Mouse (Mus musculus): Measurements from ENCODE around the gene Galnt10. TPM values are rescaled to one million over a fixed set of nuclear protein-coding genes. Genes with fewer than 3 reads are reported as not detected.
A peak's percentile ranks its signal among the peaks of the same experiment; 100 is the strongest.

Gene Galnt10
- polyA plus RNA-seq, 1 experiment: 37.0 TPM

DNA sequence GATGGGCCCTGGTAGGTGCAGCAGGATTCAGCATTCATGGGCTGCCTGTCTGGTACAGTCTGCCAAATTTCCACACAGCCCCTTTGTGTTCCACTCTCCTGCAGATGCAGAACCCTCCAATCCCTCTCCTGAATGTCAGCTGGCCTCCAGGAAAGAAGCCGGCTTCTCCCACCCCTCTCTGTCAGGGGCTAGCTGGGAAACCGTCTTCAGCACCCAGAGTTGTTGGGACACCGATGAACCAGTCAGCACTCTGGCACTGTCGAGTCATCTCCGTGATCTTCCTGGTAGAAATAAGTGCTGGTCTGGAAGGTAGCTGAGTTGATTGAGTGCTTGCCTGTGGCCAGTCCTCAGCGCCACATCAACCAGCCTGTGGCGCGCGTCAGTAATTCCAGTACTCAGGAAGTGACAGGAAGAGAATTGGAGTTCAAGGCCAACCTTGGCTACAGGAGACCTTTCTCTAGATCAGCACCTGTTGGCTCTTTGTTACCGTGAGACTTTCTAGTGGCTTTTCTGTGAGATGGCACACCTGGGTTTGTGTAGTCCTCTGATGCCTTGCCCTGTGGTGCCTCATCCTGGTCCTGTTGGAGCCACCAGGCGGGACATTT, 3.1 kb downstream of the Galnt10 start:
- H3K4me1 ChIP-seq (ENCODE audit: control insufficient read depth, insufficient read depth, insufficient read length, low read length): peaks cover 17% of the 10 kb centered on the region
- H3K27me3 ChIP-seq (ENCODE audit: control insufficient read depth, insufficient read depth, low read length): no peaks in the 10 kb centered on the region
- no peak overlapping the region for H3K27ac ChIP-seq (ENCODE audit: insufficient read depth, low read depth, low read length)
- 92% methylated on average over 11 of the region's 11 CpGs for WGBS
- no peak for TF ChIP-seq POLR2A (IDR thresholded peaks at IDR 0.05; ENCODE audit: low read depth, low read length)
- no peak for TF ChIP-seq CTCF (IDR thresholded peaks at IDR 0.05; ENCODE audit: extremely low read depth, insufficient read length, insufficient replicate concordance, low read depth, low read length)
- H3K36me3 ChIP-seq (ENCODE audit: control insufficient read depth, insufficient read depth, low read length): peaks cover 2% of the 10 kb centered on the region; the same call in 1 of the 2 replicates
- H3K4me3 ChIP-seq (ENCODE audit: low read depth, low read length): no peak overlapping the region

DNA sequence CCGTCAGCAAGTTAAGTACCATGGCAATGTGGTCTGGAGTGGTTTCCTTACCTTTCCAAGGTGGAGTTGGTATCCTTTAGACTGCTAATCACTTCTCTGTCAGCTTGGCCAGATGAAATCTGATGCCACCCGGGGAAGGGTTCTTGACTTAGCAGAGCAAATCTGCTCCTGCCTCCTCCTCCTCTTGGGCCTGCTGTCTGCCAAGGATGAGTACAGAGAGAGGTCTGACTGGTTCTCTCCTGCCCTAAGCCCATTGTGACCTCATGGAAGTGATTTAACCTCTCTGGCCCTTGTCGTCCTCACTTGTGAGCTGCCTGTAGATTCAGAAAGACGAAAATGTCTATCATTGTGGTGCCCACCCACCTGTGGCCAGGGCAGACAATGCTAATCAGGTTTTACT, 4.0 kb downstream of the Galnt10 start:
- WGBS: 81% methylated on average over 4 of the region's 4 CpGs
- Histone ChIP-seq H3K27ac (ENCODE audit: insufficient read depth, low read depth, low read length) (no peak overlapping the region), H3K27me3 (ENCODE audit: control insufficient read depth, insufficient read depth, low read length) (no peaks in the 10 kb centered on the region), H3K36me3 (ENCODE audit: control insufficient read depth, insufficient read depth, low read length) (peaks cover 2% of the 10 kb centered on the region; the same call in 1 of the 2 replicates), H3K4me1 (ENCODE audit: control insufficient read depth, insufficient read depth, insufficient read length, low read length) (peaks cover 25% of the 10 kb centered on the region), H3K4me3 (ENCODE audit: low read depth, low read length) (no peak overlapping the region)
- TF ChIP-seq POLR2A (IDR thresholded peaks at IDR 0.05; ENCODE audit: low read depth, low read length): no peak
- no peak for TF ChIP-seq CTCF (IDR thresholded peaks at IDR 0.05; ENCODE audit: extremely low read depth, insufficient read length, insufficient replicate concordance, low read depth, low read length)

GRCm38 (mm10) chr11:57649671-57650070, 4.4 kb downstream of the Galnt10 start:
- Histone ChIP-seq H3K27ac (ENCODE audit: insufficient read depth, low read depth, low read length) (no peak overlapping the region), H3K4me1 (ENCODE audit: control insufficient read depth, insufficient read depth, insufficient read length, low read length) (peaks cover 28% of the 10 kb centered on the region), H3K4me3 (ENCODE audit: low read depth, low read length) (no peak overlapping the region), H3K27me3 (ENCODE audit: control insufficient read depth, insufficient read depth, low read length) (no peaks in the 10 kb centered on the region), H3K36me3 (ENCODE audit: control insufficient read depth, insufficient read depth, low read length) (peaks cover 2% of the 10 kb centered on the region; the same call in 1 of the 2 replicates)
- WGBS: 72% methylated on average over 10 of the region's 10 CpGs
- TF ChIP-seq CTCF (IDR thresholded peaks at IDR 0.05; ENCODE audit: extremely low read depth, insufficient read length, insufficient replicate concordance, low read depth, low read length) (no peak), POLR2A (IDR thresholded peaks at IDR 0.05; ENCODE audit: low read depth, low read length) (no peak)

GRCm38 (mm10) chr11:57650867-57651266, 5.6 kb downstream of the Galnt10 start:
- Histone ChIP-seq H3K4me3 (ENCODE audit: low read depth, low read length) (no peak overlapping the region), H3K4me1 (ENCODE audit: control insufficient read depth, insufficient read depth, insufficient read length, low read length) (peaks cover 40% of the 10 kb centered on the region)
- 76% methylated on average over 2 of the region's 2 CpGs for WGBS

DNA sequence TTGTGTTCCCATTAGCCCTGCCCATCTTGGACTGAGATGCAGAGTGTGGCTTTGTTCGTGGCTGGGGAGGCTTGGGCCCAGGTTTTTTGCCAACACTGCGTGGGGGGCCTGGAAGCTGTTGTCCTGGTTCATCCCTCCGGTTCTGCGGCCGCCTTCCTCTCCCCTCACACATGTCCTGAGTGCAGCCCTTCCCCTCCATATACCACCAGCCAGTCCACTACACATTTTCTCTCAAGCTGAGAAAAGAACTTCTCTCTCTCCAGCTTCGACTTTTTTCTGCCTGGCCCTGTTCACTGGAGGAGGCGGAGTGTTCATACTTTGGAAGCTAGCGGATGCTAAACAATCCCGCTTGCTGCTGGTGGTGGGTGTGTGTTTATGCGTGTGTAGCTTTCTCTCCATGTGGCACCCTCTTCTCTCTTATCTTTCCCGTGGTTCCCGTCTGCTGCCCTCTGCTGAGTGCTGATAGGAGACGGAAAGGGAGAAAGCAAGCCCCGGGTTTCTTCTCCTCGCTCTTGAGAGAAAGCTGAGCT, 6.1 kb downstream of the Galnt10 start:
- Histone ChIP-seq H3K4me3 (ENCODE audit: low read depth, low read length) (no peak overlapping the region), H3K27me3 (ENCODE audit: control insufficient read depth, insufficient read depth, low read length) (no peaks in the 10 kb centered on the region), H3K36me3 (ENCODE audit: control insufficient read depth, insufficient read depth, low read length) (peaks cover 2% of the 10 kb centered on the region; the same call in 1 of the 2 replicates), H3K27ac (ENCODE audit: insufficient read depth, low read depth, low read length) (no peak overlapping the region), H3K4me1 (ENCODE audit: control insufficient read depth, insufficient read depth, insufficient read length, low read length) (peaks cover 42% of the 10 kb centered on the region)
- peak; percentile 22; the same call in 1 of the 2 replicates for TF ChIP-seq CTCF (IDR thresholded peaks at IDR 0.05; ENCODE audit: extremely low read depth, insufficient read length, insufficient replicate concordance, low read depth, low read length)
- TF ChIP-seq POLR2A (IDR thresholded peaks at IDR 0.05; ENCODE audit: low read depth, low read length): no peak
- 54% methylated on average over 15 of the region's 15 CpGs for WGBS

More at GRCm38 (mm10) chr11:57650867-57651266, 5.6 kb downstream of the Galnt10 start:
- H3K27me3 ChIP-seq (ENCODE audit: control insufficient read depth, insufficient read depth, low read length): no peaks in the 10 kb centered on the region
- H3K36me3 ChIP-seq (ENCODE audit: control insufficient read depth, insufficient read depth, low read length): peaks cover 2% of the 10 kb centered on the region; the same call in 1 of the 2 replicates
- no peak for TF ChIP-seq CTCF (IDR thresholded peaks at IDR 0.05; ENCODE audit: extremely low read depth, insufficient read length, insufficient replicate concordance, low read depth, low read length)
- TF ChIP-seq POLR2A (IDR thresholded peaks at IDR 0.05; ENCODE audit: low read depth, low read length): no peak
- no peak overlapping the region for H3K27ac ChIP-seq (ENCODE audit: insufficient read depth, low read depth, low read length)

- TF ChIP-seq CTCF (IDR thresholded peaks at IDR 0.05; ENCODE audit: extremely low read depth, insufficient read length, insufficient replicate concordance, low read depth, low read length): no peak
- WGBS: 93% methylated on average over 23 of the region's 23 CpGs
- peaks cover 45% of the 10 kb centered on the region for H3K4me1 ChIP-seq (ENCODE audit: control insufficient read depth, insufficient read depth, insufficient read length, low read length)
Measured at GRCm38 (mm10) chr11:57652206-57652922, 7.1 kb downstream of the Galnt10 start.

More at GRCm38 (mm10) chr11:57652206-57652922, 7.1 kb downstream of the Galnt10 start:
- Histone ChIP-seq H3K27ac (ENCODE audit: insufficient read depth, low read depth, low read length) (no peak overlapping the region), H3K27me3 (ENCODE audit: control insufficient read depth, insufficient read depth, low read length) (no peaks in the 10 kb centered on the region), H3K36me3 (ENCODE audit: control insufficient read depth, insufficient read depth, low read length) (peaks cover 2% of the 10 kb centered on the region; the same call in 1 of the 2 replicates), H3K4me3 (ENCODE audit: low read depth, low read length) (no peak overlapping the region)
